Mouse (Mus musculus) skeletal muscle tissue, adult 2 months (tissue): ENCODE measurements around the gene Timp2.
A peak's percentile ranks its signal among the peaks of the same experiment; 100 is the strongest.

Source experiments
- DNase-seq: peaks from one replicate; pipeline ENCODE4 v3.0.0-alpha.2; 2012; ENCODE audit warnings: low read depth, low spot score

Gene Timp2

GRCm38 (mm10) chr11:118369657-118370056 lies 14.1 kb upstream of the Timp2 start:
- no peak for DNase-seq

GRCm38 (mm10) chr11:118369251-118369650 lies 13.7 kb upstream of the Timp2 start:
- no peak for DNase-seq

- no peak for DNase-seq
These were observed 12.8 kb upstream of the Timp2 start for GRCm38 (mm10) chr11:118368330-118368729.

GRCm38 (mm10) chr11:118366559-118366958 lies 11.0 kb upstream of the Timp2 start:
- no peak for DNase-seq

GRCm38 (mm10) chr11:118366108-118366507 lies 10.6 kb upstream of the Timp2 start:
- no peak for DNase-seq

GRCm38 (mm10) chr11:118365171-118365570 lies 9.6 kb upstream of the Timp2 start:
- peak; percentile 81 for DNase-seq

GRCm38 (mm10) chr11:118364021-118364420 lies 8.5 kb upstream of the Timp2 start:
- DNase-seq = no peak

GRCm38 (mm10) chr11:118362971-118363518 lies 7.5 kb upstream of the Timp2 start:
- DNase-seq = peak; percentile 89

GRCm38 (mm10) chr11:118362501-118362900 lies 7.0 kb upstream of the Timp2 start:
- peak; percentile 70 for DNase-seq

- DNase-seq = no peak
These were observed 5.4 kb upstream of the Timp2 start for GRCm38 (mm10) chr11:118360907-118361341.

- peak; percentile 54 for DNase-seq
These were observed 5.0 kb upstream of the Timp2 start for GRCm38 (mm10) chr11:118360491-118360890.

GRCm38 (mm10) chr11:118355205-118355604 lies 335 bp downstream of the Timp2 start:
- peak; percentile 88 for DNase-seq

GRCm38 (mm10) chr11:118354636-118355191 lies 826 bp downstream of the Timp2 start:
- no peak for DNase-seq

- no peak for DNase-seq
These were observed 6.0 kb downstream of the Timp2 start for GRCm38 (mm10) chr11:118349494-118349893.

- no peak for DNase-seq
These were observed 6.7 kb downstream of the Timp2 start for GRCm38 (mm10) chr11:118348877-118349276.

GRCm38 (mm10) chr11:118348419-118348818 lies 7.1 kb downstream of the Timp2 start:
- DNase-seq = no peak

- no peak for DNase-seq
These were observed 7.6 kb downstream of the Timp2 start for GRCm38 (mm10) chr11:118347911-118348310.

GRCm38 (mm10) chr11:118347391-118347790 lies 8.1 kb downstream of the Timp2 start:
- no peak for DNase-seq

- DNase-seq = no peak
These were observed 9.0 kb downstream of the Timp2 start for GRCm38 (mm10) chr11:118346395-118347096.

- DNase-seq = no peak
These were observed 9.8 kb downstream of the Timp2 start for GRCm38 (mm10) chr11:118345693-118346092.

GRCm38 (mm10) chr11:118343629-118344028 lies 11.9 kb downstream of the Timp2 start:
- no peak for DNase-seq

GRCm38 (mm10) chr11:118342400-118342981 lies 13.0 kb downstream of the Timp2 start, which contains the start of gene Cep295nl:
Gene Cep295nl (minus strand): TSS chr11:118342500.
- no peak for DNase-seq
